ENCODE assay signal across 17 mouse cellular contexts in genomic region chr2:34253111-34253510, GRCm38 (mm10).
DNase-seq lines count a peak whose midpoint lies in the region; ATAC-seq and TF ChIP-seq lines count a peak whose summit lies in the region.
"Had no signal": no experiment of that assay in that cellular context is flagged by ENCODE, and none has a peak within 500 bp of the region (broad histone marks: within the 10 kb centered on the region; RNA-seq: fewer than 3 reads in every experiment).

No protein-coding gene starts in this region.

- ATAC-seq in kidney, embryonic 15.5 days (replicated peaks; ENCODE audit: low FRiP score) = no peak
- no peak for ATAC-seq in midbrain, embryonic 15.5 days (replicated peaks)
- ATAC-seq in midbrain, embryonic 11.5 days (ENCODE audit: low FRiP score) = no peak
- no peak for ATAC-seq in embryonic facial prominence, embryonic 14.5 days (ENCODE audit: low read depth)
- ATAC-seq in frontal cortex, adult (ENCODE audit: low TSS enrichment) = no peak
- ATAC-seq: activated CD4-positive, CD25-positive, alpha-beta regulatory T cell, adult 4 months; intestine, postnatal 0 days had no signal

- no peak overlapping the region for H3K4me2 ChIP-seq in kidney, embryonic 15.5 days
- no peak overlapping the region for H3K4me2 ChIP-seq in midbrain, embryonic 15.5 days
- H3K4me2 ChIP-seq in midbrain, embryonic 11.5 days = no peak overlapping the region
- H3K4me2 ChIP-seq in embryonic facial prominence, embryonic 14.5 days (ENCODE audit: low read depth, low read length) = no peak overlapping the region

- H3K9me3 ChIP-seq in kidney, embryonic 15.5 days (replicated peaks) = no peaks in the 10 kb centered on the region
- no peaks in the 10 kb centered on the region for H3K9me3 ChIP-seq in midbrain, embryonic 15.5 days
- no peaks in the 10 kb centered on the region for H3K9me3 ChIP-seq in midbrain, embryonic 11.5 days (ENCODE audit: control insufficient read depth, low read length)
- no peaks in the 10 kb centered on the region for H3K9me3 ChIP-seq in embryonic facial prominence, embryonic 14.5 days (ENCODE audit: control insufficient read depth, low read length)
- H3K9me3 ChIP-seq: heart, embryonic 10.5 days had no signal

- no peaks in the 10 kb centered on the region for H3K36me3 ChIP-seq in kidney, embryonic 15.5 days
- H3K36me3 ChIP-seq in kidney, adult 2 months (ENCODE audit: control insufficient read depth, insufficient read depth, low read length) = no peaks in the 10 kb centered on the region
- no peaks in the 10 kb centered on the region for H3K36me3 ChIP-seq in midbrain, embryonic 15.5 days (replicated peaks)
- no peaks in the 10 kb centered on the region for H3K36me3 ChIP-seq in midbrain, embryonic 11.5 days (ENCODE audit: control insufficient read depth, insufficient read depth, low read length)
- H3K36me3 ChIP-seq in embryonic facial prominence, embryonic 14.5 days (ENCODE audit: control insufficient read depth, insufficient read depth, low read length) = no peaks in the 10 kb centered on the region
- H3K36me3 ChIP-seq: heart, embryonic 10.5 days had no signal

- no peak for TF ChIP-seq POLR2A in kidney, adult 2 months (IDR thresholded peaks at IDR 0.05; ENCODE audit: low read depth, low read length)

- peak overlapping the region; percentile 58; the same call in 1 of the 2 replicates for H3K27ac ChIP-seq in kidney, embryonic 15.5 days
- H3K27ac ChIP-seq in kidney, adult 2 months (ENCODE audit: insufficient read depth, low read depth, low read length) = no peak overlapping the region
- H3K27ac ChIP-seq in midbrain, embryonic 15.5 days = 0 out of 2 replicates have a peak overlapping the region, but pooled peaks have one; percentile 20
- H3K27ac ChIP-seq in midbrain, embryonic 11.5 days (ENCODE audit: low read depth, low read length) = no peak overlapping the region
- 0 out of 2 replicates have a peak overlapping the region, but pooled peaks have one; percentile 13 for H3K27ac ChIP-seq in embryonic facial prominence, embryonic 14.5 days (replicated peaks; ENCODE audit: low read depth, low read length)
- H3K27ac ChIP-seq: heart, embryonic 10.5 days; layer of hippocampus, adult 2 months had no signal

- WGBS in kidney, embryonic 15.5 days = 4% methylated on average over 1 of the region's 1 CpGs
- WGBS in kidney, adult 2 months = 43% methylated on average over 1 of the region's 1 CpGs
- WGBS in midbrain, embryonic 15.5 days = 32% methylated on average over 1 of the region's 1 CpGs
- WGBS in midbrain, embryonic 11.5 days = 51% methylated on average over 1 of the region's 1 CpGs
- WGBS in embryonic facial prominence, embryonic 14.5 days = 6% methylated on average over 1 of the region's 1 CpGs

- no peaks in the 10 kb centered on the region for H3K27me3 ChIP-seq in kidney, embryonic 15.5 days
- H3K27me3 ChIP-seq in kidney, adult 2 months (replicated peaks; ENCODE audit: control insufficient read depth, insufficient read depth, low read length) = no peaks in the 10 kb centered on the region
- H3K27me3 ChIP-seq in midbrain, embryonic 15.5 days (replicated peaks) = no peaks in the 10 kb centered on the region
- H3K27me3 ChIP-seq in midbrain, embryonic 11.5 days (ENCODE audit: control insufficient read depth, insufficient read depth, low read length) = no peaks in the 10 kb centered on the region
- no peaks in the 10 kb centered on the region for H3K27me3 ChIP-seq in embryonic facial prominence, embryonic 14.5 days (replicated peaks; ENCODE audit: control insufficient read depth, insufficient read depth, low read length)
- H3K27me3 ChIP-seq: CH12.LX had no signal

- H3K9ac ChIP-seq in kidney, embryonic 15.5 days = no peak overlapping the region
- H3K9ac ChIP-seq in midbrain, embryonic 15.5 days = no peak overlapping the region
- H3K9ac ChIP-seq in midbrain, embryonic 11.5 days (ENCODE audit: low read length) = no peak overlapping the region
- H3K9ac ChIP-seq in embryonic facial prominence, embryonic 14.5 days (ENCODE audit: low read depth, low read length) = no peak overlapping the region

- DNase-seq in kidney, adult 2 months = no peak
- DNase-seq in midbrain, embryonic 11.5 days (ENCODE audit: low spot score, missing footprints) = no peak
- DNase-seq in embryonic facial prominence, embryonic 14.5 days (ENCODE audit: low spot score) = peak; percentile 34
- DNase-seq in layer of hippocampus, postnatal 25 days (ENCODE audit: extremely low spot score in 1 of 2, low spot score in 1 of 2) = no peak
- DNase-seq: adrenal gland, postnatal 36 days; gastrocnemius, postnatal 14 days; liver; lung, postnatal 4 days; right cerebral cortex, postnatal 14 days had no signal

- no peak for TF ChIP-seq CTCF in kidney, adult 2 months (conservative IDR thresholded peaks at IDR 0.05; ENCODE audit: insufficient read depth, insufficient read length, low read depth, low read length)

- peaks cover 37% of the 10 kb centered on the region for H3K4me1 ChIP-seq in kidney, embryonic 15.5 days
- no peaks in the 10 kb centered on the region for H3K4me1 ChIP-seq in kidney, adult 2 months (ENCODE audit: control insufficient read depth, insufficient read depth, low read length)
- peaks cover 44% of the 10 kb centered on the region for H3K4me1 ChIP-seq in midbrain, embryonic 15.5 days
- peaks cover 21% of the 10 kb centered on the region for H3K4me1 ChIP-seq in midbrain, embryonic 11.5 days (ENCODE audit: control insufficient read depth, insufficient read depth, low read length)
- H3K4me1 ChIP-seq in embryonic facial prominence, embryonic 14.5 days (ENCODE audit: control insufficient read depth, insufficient read depth, low read length) = peaks cover 19% of the 10 kb centered on the region

- H3K4me3 ChIP-seq in kidney, embryonic 15.5 days (replicated peaks) = no peak overlapping the region
- H3K4me3 ChIP-seq in kidney, adult 2 months (ENCODE audit: insufficient read depth, low read depth, low read length) = no peak overlapping the region
- H3K4me3 ChIP-seq in midbrain, embryonic 15.5 days = no peak overlapping the region
- H3K4me3 ChIP-seq in midbrain, embryonic 11.5 days (ENCODE audit: low read depth, low read length) = no peak overlapping the region
- no peak overlapping the region for H3K4me3 ChIP-seq in embryonic facial prominence, embryonic 14.5 days (ENCODE audit: low read depth, low read length)
- H3K4me3 ChIP-seq: heart, embryonic 10.5 days; layer of hippocampus, adult 2 months had no signal

Comparison
In these comparisons a context has a peak if more than half of its experiments do, and no peak if none do; other contexts are left out.
1. H3K27ac ChIP-seq: peak in kidney, embryonic 15.5 days (single experiment), midbrain, embryonic 15.5 days (single experiment) and embryonic facial prominence, embryonic 14.5 days (single experiment); none in kidney, adult 2 months (single experiment) and midbrain, embryonic 11.5 days (single experiment).